Mouse (Mus musculus) embryo, embryonic 9.5 days (tissue): ENCODE measurements around the gene Mcpt9.
"Not testable (repeated sequence)": the region's sequence is repeated elsewhere in the genome, so short reads cannot be mapped to it uniquely, and the experiment has no call there.

Source experiments
- DNase-seq: peaks from one replicate; pipeline ENCODE4 v3.0.0-alpha.2; 2017; ENCODE audit errors: extremely low spot score

The Mcpt9 gene

DNA sequence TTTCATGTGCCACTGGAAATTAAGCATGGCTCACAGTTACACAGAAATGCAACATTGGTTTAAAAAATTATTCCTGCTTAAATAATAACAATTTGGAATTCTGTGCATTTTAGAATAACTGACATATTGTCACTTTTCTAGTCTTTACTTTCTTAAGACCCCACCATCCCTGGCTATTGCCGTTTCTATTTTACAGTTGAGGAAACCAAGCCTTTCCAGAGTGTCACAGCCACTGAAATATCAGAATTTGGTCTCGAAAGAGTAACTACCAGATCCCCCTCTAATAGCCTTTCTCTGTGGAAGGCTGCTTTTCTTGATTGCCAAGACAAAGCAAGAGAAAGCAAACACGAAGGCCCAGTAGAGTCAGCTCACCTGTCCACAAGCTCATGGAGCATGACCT lies at the start of gene Mcpt9:
Mcpt9 (minus strand) TSS at position 101 of the 400 bp plus-strand sequence.
- not testable (repeated sequence) for DNase-seq

DNA sequence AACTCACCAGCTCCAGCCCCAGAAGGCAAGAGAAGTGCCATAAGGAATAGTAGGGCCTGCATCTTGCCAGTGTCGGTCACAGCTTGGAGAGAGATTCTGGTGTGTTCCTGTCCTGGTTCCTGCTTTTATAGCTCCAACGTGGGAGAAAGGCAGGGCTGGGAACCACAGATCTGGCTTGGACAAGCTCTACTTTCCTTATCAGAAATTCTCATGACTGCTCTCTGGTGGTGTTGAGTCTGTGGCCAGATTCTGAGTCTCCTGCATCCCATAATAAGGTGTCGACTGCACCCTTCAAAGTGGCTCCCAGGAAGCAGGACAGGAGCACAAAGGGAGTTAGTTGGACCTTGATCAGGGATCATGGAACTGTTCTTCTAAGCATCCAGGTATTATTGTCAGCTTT lies 31.9 kb upstream of the Mcpt9 start, which contains the start of gene Mcpt4:
Mcpt4 (minus strand) TSS at position 101 of the 400 bp plus-strand sequence.
- not testable (repeated sequence) for DNase-seq

DNA sequence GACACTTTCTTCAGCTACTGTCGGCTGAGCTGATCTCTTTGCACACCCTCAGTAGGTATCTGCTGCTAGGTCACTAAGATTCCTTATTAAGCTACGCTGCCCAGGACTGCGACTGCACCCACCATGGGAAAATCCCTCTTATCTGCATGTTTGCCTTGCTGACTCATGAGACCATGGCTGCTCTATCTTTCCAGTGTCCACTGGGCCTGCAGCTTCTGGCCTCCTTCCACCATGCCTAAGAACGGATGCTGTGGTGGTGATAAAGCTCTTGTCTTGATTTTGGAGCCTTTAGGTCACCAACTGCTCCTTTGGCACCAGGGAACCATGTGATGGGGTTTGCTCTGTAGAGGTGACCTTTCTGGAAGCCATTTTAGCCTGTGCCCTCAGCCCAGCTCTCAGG lies 27.4 kb upstream of the Mcpt9 start:
- no peak for DNase-seq

DNA sequence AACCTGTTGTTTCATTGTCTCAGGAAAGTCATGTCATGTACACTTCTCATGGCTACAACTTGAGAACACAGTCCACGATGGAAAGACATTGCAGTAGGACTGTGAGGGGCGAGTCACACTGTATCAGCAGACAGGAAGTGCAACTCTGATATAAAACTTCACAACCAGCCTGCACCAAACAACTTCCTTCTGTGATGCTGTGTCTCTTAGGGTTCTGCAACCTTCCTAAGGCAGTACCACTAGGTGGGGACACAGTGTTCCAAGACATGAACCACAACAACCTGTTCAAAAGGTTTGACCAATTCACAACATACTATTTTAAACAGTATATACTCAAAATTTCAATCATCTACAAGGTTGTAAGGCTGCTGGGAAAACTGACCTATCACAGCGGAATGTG lies 25.1 kb upstream of the Mcpt9 start:
- DNase-seq: no peak

DNA sequence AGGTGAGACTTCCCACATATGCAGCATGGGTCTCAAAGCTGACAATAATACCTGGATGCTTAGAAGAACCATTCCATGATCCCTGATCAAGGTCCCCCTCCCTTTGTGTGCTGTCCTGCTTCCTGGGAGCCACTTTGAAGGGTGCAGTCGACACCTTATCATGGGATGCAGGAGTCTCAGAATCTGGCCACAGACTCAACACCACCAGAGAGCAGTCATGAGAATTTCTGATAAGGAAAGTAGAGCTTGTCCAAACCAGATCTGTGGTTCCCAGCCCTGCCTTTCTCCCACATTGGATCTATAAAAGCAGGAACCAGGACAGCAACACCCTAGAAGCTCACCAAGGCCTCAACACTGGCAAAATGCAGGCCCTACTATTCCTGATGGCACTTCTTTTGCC lies 11.5 kb upstream of the Mcpt9 start, which contains the start of gene Mcpt2:
Mcpt2 (plus strand) TSS at position 250 of the 400 bp plus-strand sequence.
- DNase-seq: not testable (repeated sequence)

DNA sequence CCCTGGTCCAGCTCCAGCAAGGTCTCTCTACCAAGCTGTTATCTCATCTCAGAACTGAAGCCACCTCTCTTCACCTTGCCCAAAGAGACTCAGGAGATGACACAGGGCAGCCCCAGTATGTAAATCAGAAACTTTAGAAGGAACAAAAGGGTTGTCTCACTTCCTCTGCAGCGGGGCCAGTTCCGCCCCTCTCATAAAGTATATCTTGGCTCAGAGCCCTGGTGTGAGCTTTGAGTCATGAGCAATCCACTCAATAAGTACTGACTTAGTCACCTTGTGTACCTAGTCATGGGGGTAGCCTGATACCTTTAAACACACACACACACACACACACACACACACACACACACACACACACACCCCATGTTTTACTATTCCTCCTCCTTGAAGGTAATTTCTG lies 4.1 kb upstream of the Mcpt9 start:
- DNase-seq: no peak

DNA sequence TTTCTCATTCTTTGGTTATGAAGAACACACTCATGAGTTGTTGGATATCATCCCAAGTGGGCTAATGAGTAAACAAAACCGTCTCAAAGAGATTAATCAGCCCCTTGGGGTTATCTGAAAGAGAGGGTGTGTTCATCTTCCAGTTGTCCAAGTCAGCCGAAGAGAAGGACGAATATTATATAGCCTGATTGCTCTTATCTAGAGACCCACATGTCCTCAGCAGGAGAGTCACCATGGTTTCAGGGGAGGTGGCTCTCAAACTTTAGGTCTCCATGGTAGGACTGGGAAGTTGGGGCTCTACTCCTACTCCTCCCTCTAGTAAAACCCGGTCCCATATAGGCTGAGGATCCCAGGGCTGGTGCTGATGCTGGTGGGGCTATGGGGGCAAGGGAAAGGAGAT lies 9.0 kb downstream of the Mcpt9 start:
- DNase-seq: not testable (repeated sequence)

DNA sequence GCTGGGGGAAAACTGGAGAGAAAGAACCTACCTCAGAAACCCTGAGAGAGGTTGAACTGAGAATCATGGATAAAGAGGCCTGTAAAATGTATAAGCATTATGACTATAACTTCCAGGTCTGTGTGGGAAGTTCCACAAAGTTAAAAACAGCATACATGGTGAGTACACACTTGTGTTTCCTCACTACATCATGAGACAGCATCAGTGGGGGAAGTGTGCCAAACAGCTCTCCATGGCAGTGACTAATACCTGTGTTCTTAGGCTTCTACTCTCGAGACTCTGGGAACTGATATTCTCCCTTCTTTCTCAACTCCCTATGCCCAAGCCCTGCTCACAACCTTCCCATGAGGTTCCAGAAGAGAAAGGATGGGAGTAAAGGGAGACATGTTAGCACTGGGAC lies 10.8 kb downstream of the Mcpt9 start:
- DNase-seq: no peak

DNA sequence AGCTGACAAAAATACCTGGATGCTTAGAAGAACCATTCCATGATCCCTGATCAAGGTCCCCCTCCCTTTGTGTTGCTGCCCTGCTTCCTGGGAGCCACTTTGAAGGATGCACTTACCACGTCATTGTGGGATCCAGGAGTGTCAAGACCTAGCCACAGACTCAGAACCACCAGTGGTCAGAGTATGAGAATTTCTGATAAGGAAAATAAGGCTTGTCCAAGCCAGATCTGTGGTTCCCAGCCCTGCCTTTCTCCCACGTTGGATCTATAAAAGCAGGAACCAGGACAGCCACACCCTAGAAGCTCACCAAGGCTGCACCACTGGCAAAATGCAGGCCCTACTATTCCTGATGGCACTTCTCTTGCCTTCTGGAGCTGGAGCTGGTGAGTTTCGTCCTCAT lies 12.6 kb downstream of the Mcpt9 start, which contains the start of gene Mcpt1:
Mcpt1 (plus strand) TSS at position 301 of the 400 bp plus-strand sequence.
- DNase-seq: not testable (repeated sequence)

DNA sequence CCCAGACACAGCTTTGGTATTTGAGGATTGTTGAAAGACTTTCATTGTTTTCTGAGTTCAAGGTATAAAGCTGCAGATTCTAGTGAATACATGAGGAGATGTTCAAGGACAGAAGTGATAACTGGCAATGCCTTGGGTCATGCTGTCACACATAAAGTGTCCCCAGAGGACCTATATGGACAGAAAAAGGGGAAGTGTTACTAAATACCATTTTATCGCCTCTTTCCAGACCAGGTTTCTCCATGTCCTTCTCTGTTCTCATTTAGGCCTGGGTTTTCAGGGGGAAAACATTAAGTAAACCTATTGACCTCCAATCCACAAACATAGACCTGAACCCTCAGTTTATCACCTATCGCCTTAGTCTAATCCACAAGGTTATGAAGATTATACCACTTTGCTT lies 16.4 kb downstream of the Mcpt9 start:
- no peak for DNase-seq

DNA sequence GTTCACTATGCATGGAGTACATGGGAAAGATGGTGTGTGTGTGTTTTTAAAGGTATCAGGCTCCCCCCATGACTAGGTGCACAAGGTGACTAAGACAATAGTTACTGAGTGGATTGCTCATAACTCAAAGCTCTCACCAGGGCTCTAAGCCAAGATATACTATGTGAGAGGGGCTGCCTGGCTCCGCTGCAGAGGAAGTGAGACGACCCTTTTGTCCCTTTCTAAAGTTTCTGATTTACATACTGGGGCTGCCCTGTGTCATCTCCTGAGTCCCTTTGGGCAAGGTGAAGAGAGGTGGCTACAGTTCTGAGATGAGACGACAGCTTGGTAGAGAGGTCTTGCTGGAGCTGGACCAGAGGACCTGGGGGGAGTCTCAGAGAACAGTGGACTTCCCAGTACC lies 17.1 kb downstream of the Mcpt9 start:
- DNase-seq: no peak

DNA sequence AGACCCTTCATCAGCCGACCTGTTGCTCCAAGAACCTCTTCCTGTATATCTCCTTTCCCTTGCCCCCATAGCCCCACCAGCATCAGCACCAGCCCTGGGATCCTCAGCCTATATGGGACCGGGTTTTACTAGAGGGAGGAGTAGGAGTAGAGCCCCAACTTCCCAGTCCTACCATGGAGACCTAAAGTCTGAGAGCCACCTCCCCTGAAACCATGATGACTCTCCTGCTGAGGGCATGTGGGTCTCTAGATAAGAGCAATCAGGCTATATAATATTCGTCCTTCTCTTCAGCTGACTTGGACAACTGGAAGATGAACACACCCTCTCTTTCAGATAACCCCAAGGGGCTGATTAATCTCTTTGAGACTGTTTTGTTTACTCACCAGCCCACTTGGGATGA lies 42.8 kb downstream of the Mcpt9 start:
- DNase-seq: not testable (repeated sequence)
